22 mouse cellular contexts compared by ENCODE assay signal in genomic region chr6:54330166-54330565, GRCm38 (mm10). TPM values are rescaled to one million over a fixed set of nuclear protein-coding genes. Genes with fewer than 3 reads are reported as not detected.
DNase-seq lines count a peak whose midpoint lies in the region; ATAC-seq and TF ChIP-seq lines count a peak whose summit lies in the region.
"Had no signal": no experiment of that assay in that cellular context is flagged by ENCODE, and none has a peak within 500 bp of the region (broad histone marks: within the 10 kb centered on the region; RNA-seq: fewer than 3 reads in every experiment).

No protein-coding gene starts in this region.

- no peak for ATAC-seq in liver, embryonic 12.5 days
- ATAC-seq in intestine, postnatal 0 days, result no peak
- no peak for ATAC-seq in kidney, embryonic 15.5 days (replicated peaks; ENCODE audit: low FRiP score)
- ATAC-seq in stomach, embryonic 16.5 days (ENCODE audit: insufficient read depth, low FRiP score), result no peak
- ATAC-seq: CD4-positive, CD25-positive, alpha-beta regulatory T cell, adult 4 months; forebrain, embryonic 16.5 days; hindbrain, postnatal 0 days had no signal

- H3K9ac ChIP-seq in liver, adult 2 months (ENCODE audit: low read depth, low read length), result no peak overlapping the region
- no peak overlapping the region for H3K9ac ChIP-seq in liver, embryonic 12.5 days
- no peak overlapping the region for H3K9ac ChIP-seq in intestine, postnatal 0 days (ENCODE audit: low read depth, low read length)
- no peak overlapping the region for H3K9ac ChIP-seq in kidney, embryonic 15.5 days
- H3K9ac ChIP-seq in stomach, embryonic 16.5 days (ENCODE audit: low read length), result no peak overlapping the region
- H3K9ac ChIP-seq: limb, embryonic 13.5 days; neural tube, embryonic 12.5 days had no signal

- H3K9me3 ChIP-seq in liver, embryonic 12.5 days (replicated peaks), result no peaks in the 10 kb centered on the region
- H3K9me3 ChIP-seq in intestine, postnatal 0 days (ENCODE audit: control insufficient read depth), result no peaks in the 10 kb centered on the region
- H3K9me3 ChIP-seq in kidney, embryonic 15.5 days (replicated peaks), result no peaks in the 10 kb centered on the region
- H3K9me3 ChIP-seq in stomach, embryonic 16.5 days (replicated peaks; ENCODE audit: control insufficient read depth, low read length), result no peaks in the 10 kb centered on the region
- H3K9me3 ChIP-seq: embryonic facial prominence, embryonic 10.5 days; limb, embryonic 13.5 days; neural tube, embryonic 12.5 days had no signal

- H3K36me3 ChIP-seq in liver, adult 2 months (ENCODE audit: control insufficient read depth, insufficient read depth, low read length), result no peaks in the 10 kb centered on the region
- H3K36me3 ChIP-seq in liver, embryonic 12.5 days, result no peaks in the 10 kb centered on the region
- H3K36me3 ChIP-seq in intestine, postnatal 0 days (ENCODE audit: control insufficient read depth, insufficient read depth), result no peaks in the 10 kb centered on the region; the same call in 1 of the 2 replicates
- no peaks in the 10 kb centered on the region for H3K36me3 ChIP-seq in kidney, embryonic 15.5 days
- H3K36me3 ChIP-seq in stomach, embryonic 16.5 days (ENCODE audit: control insufficient read depth, insufficient read depth, low read length), result no peaks in the 10 kb centered on the region
- H3K36me3 ChIP-seq: embryonic facial prominence, embryonic 10.5 days; limb, embryonic 13.5 days; neural tube, embryonic 12.5 days had no signal

- no peak overlapping the region for H3K27ac ChIP-seq in liver, adult 2 months (replicated peaks; ENCODE audit: insufficient read depth, low read depth, low read length)
- H3K27ac ChIP-seq in liver, embryonic 12.5 days, result no peak overlapping the region
- peak overlapping the region; percentile 67 for H3K27ac ChIP-seq in intestine, postnatal 0 days (ENCODE audit: low read depth, low read length)
- H3K27ac ChIP-seq in kidney, embryonic 15.5 days, result 0 out of 2 replicates have a peak overlapping the region, but pooled peaks have one; percentile 1
- peak overlapping the region; percentile 55 for H3K27ac ChIP-seq in stomach, embryonic 16.5 days (ENCODE audit: low read length)
- H3K27ac ChIP-seq: embryonic facial prominence, embryonic 10.5 days; hindbrain, postnatal 0 days; layer of hippocampus, adult 2 months; limb, embryonic 13.5 days; neural tube, embryonic 12.5 days had no signal

- H3K4me1 ChIP-seq in liver, adult 2 months (ENCODE audit: control insufficient read depth, insufficient read depth, low read length), result peaks cover 15% of the 10 kb centered on the region
- 0 out of 2 replicates have a peak, but pooled peaks cover 5% of the 10 kb centered on the region for H3K4me1 ChIP-seq in liver, embryonic 12.5 days
- no peaks in the 10 kb centered on the region; the same call in none of the 2 replicates for H3K4me1 ChIP-seq in intestine, postnatal 0 days (replicated peaks; ENCODE audit: control insufficient read depth, insufficient read depth, low read length)
- peaks cover 67% of the 10 kb centered on the region for H3K4me1 ChIP-seq in kidney, embryonic 15.5 days
- peaks cover 11% of the 10 kb centered on the region for H3K4me1 ChIP-seq in stomach, embryonic 16.5 days (ENCODE audit: control insufficient read depth, insufficient read depth, low read length)

- no peak for TF ChIP-seq CTCF in liver, adult 2 months (IDR thresholded peaks at IDR 0.05; ENCODE audit: low read depth, low read length)
- no peak for TF ChIP-seq CTCF in intestine, postnatal 0 days (IDR thresholded peaks at IDR 0.05; ENCODE audit: low read depth)

- no peaks in the 10 kb centered on the region for H3K79me2 ChIP-seq in liver, adult 2 months (ENCODE audit: control insufficient read depth, insufficient read depth, low read length)

- no peak overlapping the region for H3K4me2 ChIP-seq in liver, embryonic 12.5 days
- peak overlapping the region; percentile 43 for H3K4me2 ChIP-seq in intestine, postnatal 0 days (replicated peaks; ENCODE audit: low read depth)
- 0 out of 2 replicates have a peak overlapping the region, but pooled peaks have one; percentile 12 for H3K4me2 ChIP-seq in kidney, embryonic 15.5 days
- H3K4me2 ChIP-seq in stomach, embryonic 16.5 days (ENCODE audit: low read depth, low read length), result 0 out of 2 replicates have a peak overlapping the region, but pooled peaks have one; percentile 3
- H3K4me2 ChIP-seq: limb, embryonic 13.5 days; neural tube, embryonic 12.5 days had no signal

- no peak overlapping the region for H3K4me3 ChIP-seq in liver, adult 2 months (ENCODE audit: insufficient read depth, low read depth, low read length)
- H3K4me3 ChIP-seq in liver, embryonic 12.5 days, result no peak overlapping the region
- 0 out of 2 replicates have a peak overlapping the region, but pooled peaks have one; percentile 5 for H3K4me3 ChIP-seq in intestine, postnatal 0 days (ENCODE audit: low read depth, low read length)
- H3K4me3 ChIP-seq in kidney, embryonic 15.5 days (replicated peaks), result no peak overlapping the region
- no peak overlapping the region for H3K4me3 ChIP-seq in stomach, embryonic 16.5 days (replicated peaks; ENCODE audit: low read length)
- H3K4me3 ChIP-seq: embryonic facial prominence, embryonic 10.5 days; erythroblast, embryonic 14.5 days; layer of hippocampus, adult 2 months; limb, embryonic 13.5 days; neural tube, embryonic 12.5 days had no signal

- TF ChIP-seq POLR2A in liver, adult 2 months (IDR thresholded peaks at IDR 0.05; ENCODE audit: extremely low read depth, insufficient read depth, low read length), result no peak

- H3K27me3 ChIP-seq in liver, adult 2 months (ENCODE audit: control insufficient read depth, insufficient read depth, low read length), result no peaks in the 10 kb centered on the region
- H3K27me3 ChIP-seq in liver, embryonic 12.5 days (replicated peaks), result peaks cover 42% of the 10 kb centered on the region
- no peaks in the 10 kb centered on the region for H3K27me3 ChIP-seq in intestine, postnatal 0 days (replicated peaks; ENCODE audit: control insufficient read depth, insufficient read depth, low read length)
- H3K27me3 ChIP-seq in kidney, embryonic 15.5 days, result peaks cover 30% of the 10 kb centered on the region
- H3K27me3 ChIP-seq in stomach, embryonic 16.5 days (ENCODE audit: control insufficient read depth, insufficient read depth, low read length), result no peaks in the 10 kb centered on the region

- DNase-seq in liver, adult 2 months (ENCODE audit: extremely low read depth, low read depth, low spot score), result peak; percentile 85
- DNase-seq in spleen, postnatal 10 days (ENCODE audit: low spot score in 2 of 2), result no peak
- DNase-seq in thymus, postnatal 14 days, result no peak
- DNase-seq: adrenal gland, postnatal 36 days; cerebellum, postnatal 14 days; heart, postnatal 10 days; lung, postnatal 10 days; right cerebral cortex, postnatal 25 days; thymus, adult 2 months had no signal

- WGBS in liver, adult 2 months, result 51% methylated on average over 10 of the region's 10 CpGs
- WGBS in liver, embryonic 12.5 days (ENCODE audit: insufficient replicate concordance), result 75% methylated on average over 10 of the region's 10 CpGs
- WGBS in intestine, postnatal 0 days, result 51% methylated on average over 10 of the region's 10 CpGs
- WGBS in kidney, embryonic 15.5 days, result 70% methylated on average over 10 of the region's 10 CpGs
- 69% methylated on average over 10 of the region's 10 CpGs for WGBS in stomach, embryonic 16.5 days

RNA-seq across cellular contexts. Expression of gene Prr15, which starts 4.5 kb away (rescaled TPM):
- 0.09 and 0.27 TPM in 2 replicates for total RNA-seq in liver, adult 2 months (2014; rRNA removed)
- 0.05 and 0.18 TPM in 2 replicates for polyA plus RNA-seq in liver, adult 2 months (2012; rRNA removed)
- polyA plus RNA-seq in liver, embryonic 12.5 days (2016; fragmentation: Nextera tagmentation; extraction: Ambion mirVana), result 0.67 and 0.80 TPM in 2 replicates
- 47.4 and 52.3 TPM in 2 replicates for polyA plus RNA-seq in intestine, postnatal 0 days (2015; fragmentation: Nextera tagmentation; extraction: Ambion mirVana)
- 7.3 TPM in 2 replicates for polyA plus RNA-seq in kidney, embryonic 15.5 days (2015; fragmentation: Nextera tagmentation; extraction: Ambion mirVana)
- polyA plus RNA-seq in stomach, embryonic 16.5 days (2015; fragmentation: Nextera tagmentation; extraction: Ambion mirVana), result 8.7 and 8.8 TPM in 2 replicates
- total RNA-seq: MEL had no signal
- polyA plus RNA-seq: erythroblast, embryonic 14.5 days had no signal

Comparison
In these comparisons a context has a peak if more than half of its experiments do, and no peak if none do; other contexts are left out.
1. H3K27ac ChIP-seq: peak in intestine, postnatal 0 days (single experiment), kidney, embryonic 15.5 days (single experiment) and stomach, embryonic 16.5 days (single experiment); none in liver, adult 2 months (single experiment) and liver, embryonic 12.5 days (single experiment).